Mouse (Mus musculus): ENCODE data around the gene Dnaja3. TPM values are rescaled to one million over a fixed set of nuclear protein-coding genes. Genes with fewer than 3 reads are reported as not detected.

The Dnaja3 gene
- total and polyA plus RNA-seq, 3 experiments, result 33.1 to 73.2 (median 53.1) TPM

GRCm38 (mm10) chr16:4643670-4644419 lies 4.1 kb downstream of the Dnaja3 start:
- peaks cover 97% of the 10 kb centered on the region for H3K36me3 ChIP-seq (replicated peaks)
- H3K4me1 ChIP-seq (ENCODE audit: insufficient read depth, low read depth, low read length), result peaks cover 28% of the 10 kb centered on the region
- ATAC-seq (ENCODE audit: extremely low read depth, insufficient number of reproducible peaks, low FRiP score, poor library complexity, severe bottlenecking), result no peak
- H3K4me3 ChIP-seq (ENCODE audit: low read depth, low read length), result no peak overlapping the region
- no peak for DNase-seq (ENCODE audit: low spot score)
- H3K9me3 ChIP-seq (replicated peaks), result no peaks in the 10 kb centered on the region
- TF ChIP-seq POLR2AphosphoS5 (IDR thresholded peaks at IDR 0.05; ENCODE audit: insufficient replicate concordance, low read depth, low read length) (no peak), CTCF (IDR thresholded peaks at IDR 0.05; ENCODE audit: low read depth, low read length) (no peak), GATA2 (IDR thresholded peaks at IDR 0.05; ENCODE audit: borderline replicate concordance, low read depth, low read length) (no peak), TAL1 (conservative IDR thresholded peaks at IDR 0.05; ENCODE audit: low read depth, low read length) (no peak), GATA1 (IDR thresholded peaks at IDR 0.05; ENCODE audit: borderline replicate concordance, low read length) (no peak)
- H3K27me3 ChIP-seq (ENCODE audit: insufficient read depth, low read length), result no peaks in the 10 kb centered on the region

- Histone ChIP-seq H3K4me1 (ENCODE audit: insufficient read depth, low read depth, low read length) (peaks cover 8% of the 10 kb centered on the region), H3K9me3 (replicated peaks) (no peaks in the 10 kb centered on the region), H3K4me3 (ENCODE audit: low read depth, low read length) (no peak overlapping the region), H3K27me3 (ENCODE audit: insufficient read depth, low read length) (no peaks in the 10 kb centered on the region), H3K36me3 (replicated peaks) (peaks cover 100% of the 10 kb centered on the region)
- no peak for ATAC-seq (ENCODE audit: extremely low read depth, insufficient number of reproducible peaks, low FRiP score, poor library complexity, severe bottlenecking)
- no peak for DNase-seq (ENCODE audit: low spot score)
- TF ChIP-seq CTCF (IDR thresholded peaks at IDR 0.05; ENCODE audit: low read depth, low read length) (no peak), POLR2AphosphoS5 (IDR thresholded peaks at IDR 0.05; ENCODE audit: insufficient replicate concordance, low read depth, low read length) (no peak), TAL1 (conservative IDR thresholded peaks at IDR 0.05; ENCODE audit: low read depth, low read length) (no peak), GATA2 (IDR thresholded peaks at IDR 0.05; ENCODE audit: borderline replicate concordance, low read depth, low read length) (no peak), GATA1 (IDR thresholded peaks at IDR 0.05; ENCODE audit: borderline replicate concordance, low read length) (no peak)
These were observed 6.1 kb downstream of the Dnaja3 start for GRCm38 (mm10) chr16:4645867-4646266.

GRCm38 (mm10) chr16:4646831-4647230 lies 7.0 kb downstream of the Dnaja3 start:
- no peak for ATAC-seq (ENCODE audit: extremely low read depth, insufficient number of reproducible peaks, low FRiP score, poor library complexity, severe bottlenecking)
- Histone ChIP-seq H3K27me3 (ENCODE audit: insufficient read depth, low read length) (no peaks in the 10 kb centered on the region), H3K36me3 (replicated peaks) (peaks cover 100% of the 10 kb centered on the region), H3K9me3 (replicated peaks) (no peaks in the 10 kb centered on the region), H3K4me1 (ENCODE audit: insufficient read depth, low read depth, low read length) (0 out of 2 replicates have a peak, but pooled peaks cover 4% of the 10 kb centered on the region), H3K4me3 (ENCODE audit: low read depth, low read length) (no peak overlapping the region)
- DNase-seq (ENCODE audit: low spot score), result no peak
- TF ChIP-seq GATA1 (IDR thresholded peaks at IDR 0.05; ENCODE audit: borderline replicate concordance, low read length), result no peak
- TF ChIP-seq CTCF (IDR thresholded peaks at IDR 0.05; ENCODE audit: low read depth, low read length), result no peak
- TF ChIP-seq POLR2AphosphoS5 (IDR thresholded peaks at IDR 0.05; ENCODE audit: insufficient replicate concordance, low read depth, low read length), result no peak
- no peak for TF ChIP-seq TAL1 (conservative IDR thresholded peaks at IDR 0.05; ENCODE audit: low read depth, low read length)
- no peak for TF ChIP-seq GATA2 (IDR thresholded peaks at IDR 0.05; ENCODE audit: borderline replicate concordance, low read depth, low read length)

GRCm38 (mm10) chr16:4647651-4648141 lies 7.9 kb downstream of the Dnaja3 start:
- peaks cover 100% of the 10 kb centered on the region for H3K36me3 ChIP-seq (replicated peaks)
- no peaks in the 10 kb centered on the region for H3K9me3 ChIP-seq (replicated peaks)
- H3K4me1 ChIP-seq (ENCODE audit: insufficient read depth, low read depth, low read length), result 0 out of 2 replicates have a peak, but pooled peaks cover 4% of the 10 kb centered on the region
- no peak for TF ChIP-seq TAL1 (conservative IDR thresholded peaks at IDR 0.05; ENCODE audit: low read depth, low read length)
- no peak for TF ChIP-seq GATA2 (IDR thresholded peaks at IDR 0.05; ENCODE audit: borderline replicate concordance, low read depth, low read length)
- TF ChIP-seq POLR2AphosphoS5 (IDR thresholded peaks at IDR 0.05; ENCODE audit: insufficient replicate concordance, low read depth, low read length), result no peak
- TF ChIP-seq GATA1 (IDR thresholded peaks at IDR 0.05; ENCODE audit: borderline replicate concordance, low read length), result no peak
- TF ChIP-seq CTCF (IDR thresholded peaks at IDR 0.05; ENCODE audit: low read depth, low read length), result no peak
- H3K4me3 ChIP-seq (ENCODE audit: low read depth, low read length), result no peak overlapping the region
- ATAC-seq (ENCODE audit: extremely low read depth, insufficient number of reproducible peaks, low FRiP score, poor library complexity, severe bottlenecking) (no peak), DNase-seq (ENCODE audit: low spot score) (no peak)
- H3K27me3 ChIP-seq (ENCODE audit: insufficient read depth, low read length), result no peaks in the 10 kb centered on the region

- 0 out of 2 replicates have a peak, but pooled peaks cover 4% of the 10 kb centered on the region for H3K4me1 ChIP-seq (ENCODE audit: insufficient read depth, low read depth, low read length)
- H3K4me3 ChIP-seq (ENCODE audit: low read depth, low read length), result no peak overlapping the region
- DNase-seq (ENCODE audit: low spot score) (no peak), ATAC-seq (ENCODE audit: extremely low read depth, insufficient number of reproducible peaks, low FRiP score, poor library complexity, severe bottlenecking) (no peak)
- no peaks in the 10 kb centered on the region for H3K27me3 ChIP-seq (ENCODE audit: insufficient read depth, low read length)
- peaks cover 100% of the 10 kb centered on the region for H3K36me3 ChIP-seq (replicated peaks)
- H3K9me3 ChIP-seq (replicated peaks), result no peaks in the 10 kb centered on the region
- TF ChIP-seq GATA1 (IDR thresholded peaks at IDR 0.05; ENCODE audit: borderline replicate concordance, low read length), result no peak
- no peak for TF ChIP-seq CTCF (IDR thresholded peaks at IDR 0.05; ENCODE audit: low read depth, low read length)
- TF ChIP-seq TAL1 (conservative IDR thresholded peaks at IDR 0.05; ENCODE audit: low read depth, low read length), result no peak
- TF ChIP-seq POLR2AphosphoS5 (IDR thresholded peaks at IDR 0.05; ENCODE audit: insufficient replicate concordance, low read depth, low read length), result no peak
- TF ChIP-seq GATA2 (IDR thresholded peaks at IDR 0.05; ENCODE audit: borderline replicate concordance, low read depth, low read length), result no peak
These were observed 8.7 kb downstream of the Dnaja3 start for GRCm38 (mm10) chr16:4648416-4649023.

- no peak for DNase-seq (ENCODE audit: low spot score)
- TF ChIP-seq TAL1 (conservative IDR thresholded peaks at IDR 0.05; ENCODE audit: low read depth, low read length), result no peak
- no peak for TF ChIP-seq GATA1 (IDR thresholded peaks at IDR 0.05; ENCODE audit: borderline replicate concordance, low read length)
- no peak for TF ChIP-seq POLR2AphosphoS5 (IDR thresholded peaks at IDR 0.05; ENCODE audit: insufficient replicate concordance, low read depth, low read length)
- no peak for TF ChIP-seq CTCF (IDR thresholded peaks at IDR 0.05; ENCODE audit: low read depth, low read length)
- TF ChIP-seq GATA2 (IDR thresholded peaks at IDR 0.05; ENCODE audit: borderline replicate concordance, low read depth, low read length), result no peak
- H3K4me1 ChIP-seq (ENCODE audit: insufficient read depth, low read depth, low read length), result 0 out of 2 replicates have a peak, but pooled peaks cover 4% of the 10 kb centered on the region
- H3K9me3 ChIP-seq (replicated peaks), result no peaks in the 10 kb centered on the region
- no peak for ATAC-seq (ENCODE audit: extremely low read depth, insufficient number of reproducible peaks, low FRiP score, poor library complexity, severe bottlenecking)
- H3K4me3 ChIP-seq (ENCODE audit: low read depth, low read length), result no peak overlapping the region
- H3K36me3 ChIP-seq (replicated peaks), result peaks cover 100% of the 10 kb centered on the region
- H3K27me3 ChIP-seq (ENCODE audit: insufficient read depth, low read length), result no peaks in the 10 kb centered on the region
These were observed 9.4 kb downstream of the Dnaja3 start for GRCm38 (mm10) chr16:4649211-4649610.

Measured in G1E (cell line).